Mouse (Mus musculus) midbrain, embryonic 15.5 days (tissue): ENCODE data around the gene Ing4. TPM values are rescaled to one million over a fixed set of nuclear protein-coding genes. Genes with fewer than 3 reads are reported as not detected.

Experiments used
- ATAC-seq: fragments of 200-750 bp; cut with Nextera tagmentation; replicated peaks from 2 replicates; pipeline ENCODE4 v1.8.0; 2017; ENCODE audit warnings: moderate TSS enrichment
- H3K27ac ChIP-seq: fragments of 300-500 bp; sonication (generic); 2 replicates; pipeline ENCODE4 v1.5.1; 2015; ENCODE audit warnings: mild to moderate bottlenecking, inconsistent platforms
- H3K27me3 ChIP-seq: fragments of 300-500 bp; sonication (generic); replicated peaks from 2 replicates; pipeline ENCODE4 v1.6.1; 2015; ENCODE audit warnings: inconsistent platforms
- H3K36me3 ChIP-seq: fragments of 300-500 bp; sonication (generic); replicated peaks from 2 replicates; pipeline ENCODE4 v1.6.1; 2015; ENCODE audit warnings: inconsistent platforms
- H3K4me1 ChIP-seq: fragments of 300-500 bp; sonication (generic); 2 replicates; pipeline ENCODE4 v1.6.1; 2015; ENCODE audit warnings: inconsistent platforms
- H3K4me2 ChIP-seq: fragments of 300-500 bp; sonication (generic); 2 replicates; pipeline ENCODE4 v1.6.1; 2015; ENCODE audit warnings: inconsistent platforms, mild to moderate bottlenecking, moderate library complexity
- H3K4me3 ChIP-seq: fragments of 300-500 bp; sonication (generic); 2 replicates; pipeline ENCODE4 v1.5.1; 2015; ENCODE audit warnings: mild to moderate bottlenecking, inconsistent platforms
- H3K9ac ChIP-seq: fragments of 300-500 bp; sonication (generic); 2 replicates; pipeline ENCODE4 v1.6.1; 2015; ENCODE audit warnings: mild to moderate bottlenecking, inconsistent platforms
- H3K9me3 ChIP-seq: fragments of 300-500 bp; sonication (generic); 2 replicates; pipeline ENCODE4 v1.6.1; 2016; ENCODE audit warnings: inconsistent platforms
- WGBS: fragments of 180-500 bp; shearing (Covaris S2); methylation state at CpG from one replicate; pipeline ENCODE4 v1.1.7; 2015; ENCODE audit warnings: mixed read lengths; 5-methylcytosine and 5-hydroxymethylcytosine counted together
- polyA plus RNA-seq: library from polyadenylated mRNA; unstranded; fragments of >200 nt; fragmentation: Nextera tagmentation; extraction: Ambion mirVana; gene quantifications from 2 replicates; pipeline ENCODE4 v1.2.1, GENCODE M21; 2015

Gene Ing4
- 165 and 178 TPM in 2 replicates for polyA plus RNA-seq

- under 1% methylated on average over 26 of the region's 26 CpGs for WGBS
- Histone ChIP-seq H3K9ac (peak within 1 kb of the TSS; percentile 60), H3K36me3 (peaks cover 29% of the 10 kb centered on the region), H3K27ac (peak within 1 kb of the TSS; percentile 72), H3K4me1 (peaks cover 21% of the 10 kb centered on the region), H3K4me2 (peak within 1 kb of the TSS; percentile 63), H3K9me3 (no peaks in the 10 kb centered on the region), H3K27me3 (no peaks in the 10 kb centered on the region), H3K4me3 (peak within 1 kb of the TSS; percentile 61)
- ATAC-seq, result peak; percentile 98
These were observed at the start of gene Ing4 for GRCm38 (mm10) chr6:125039533-125040153. TSS of gene Ing4 (plus strand) at chr6:125039760.

GRCm38 (mm10) chr6:124992241-124992640 is 47.3 kb upstream of the Ing4 start:
- 77% methylated on average over 4 of the region's 4 CpGs for WGBS
- ATAC-seq, result no peak
- no peak overlapping the region for H3K27ac ChIP-seq
- peaks cover 9% of the 10 kb centered on the region; the same call in 1 of the 2 replicates for H3K27me3 ChIP-seq
- no peak overlapping the region for H3K4me3 ChIP-seq
- peaks cover 17% of the 10 kb centered on the region for H3K4me1 ChIP-seq
- H3K36me3 ChIP-seq, result no peaks in the 10 kb centered on the region
- no peak overlapping the region for H3K9ac ChIP-seq
- H3K9me3 ChIP-seq, result no peaks in the 10 kb centered on the region
- H3K4me2 ChIP-seq, result no peak overlapping the region

- H3K9ac ChIP-seq, result no peak overlapping the region
- 78% methylated on average over 9 of the region's 9 CpGs for WGBS
These were observed 46.2 kb upstream of the Ing4 start for GRCm38 (mm10) chr6:124993365-124993764.

GRCm38 (mm10) chr6:124993876-124994275 is 45.7 kb upstream of the Ing4 start:
- Histone ChIP-seq H3K27ac (0 out of 2 replicates have a peak overlapping the region, but pooled peaks have one; percentile 32), H3K27me3 (peaks cover 15% of the 10 kb centered on the region), H3K9me3 (no peaks in the 10 kb centered on the region), H3K9ac (peak overlapping the region; percentile 34; the same call in 1 of the 2 replicates), H3K4me3 (0 out of 2 replicates have a peak overlapping the region, but pooled peaks have one; percentile 15), H3K4me2 (peak overlapping the region; percentile 32), H3K36me3 (no peaks in the 10 kb centered on the region), H3K4me1 (peaks cover 32% of the 10 kb centered on the region)
- 11% methylated on average over 11 of the region's 11 CpGs for WGBS
- ATAC-seq, result no peak

More at GRCm38 (mm10) chr6:124993365-124993764, 46.2 kb upstream of the Ing4 start:
- H3K4me1 ChIP-seq, result peaks cover 27% of the 10 kb centered on the region
- no peak overlapping the region for H3K27ac ChIP-seq
- peaks cover 10% of the 10 kb centered on the region for H3K27me3 ChIP-seq
- H3K4me2 ChIP-seq, result no peak overlapping the region
- no peak for ATAC-seq
- H3K9me3 ChIP-seq, result no peaks in the 10 kb centered on the region
- H3K36me3 ChIP-seq, result no peaks in the 10 kb centered on the region
- H3K4me3 ChIP-seq, result no peak overlapping the region

- H3K27ac ChIP-seq, result no peak overlapping the region
- H3K4me3 ChIP-seq, result no peak overlapping the region
- no peak overlapping the region for H3K9ac ChIP-seq
- WGBS, result 82% methylated on average over 7 of the region's 7 CpGs
- H3K36me3 ChIP-seq, result peaks cover 1% of the 10 kb centered on the region; the same call in 1 of the 2 replicates
- ATAC-seq, result no peak
- H3K4me2 ChIP-seq, result no peak overlapping the region
- H3K27me3 ChIP-seq, result peaks cover 26% of the 10 kb centered on the region
- no peaks in the 10 kb centered on the region for H3K9me3 ChIP-seq
- H3K4me1 ChIP-seq, result peaks cover 42% of the 10 kb centered on the region
These were observed 44.3 kb upstream of the Ing4 start for GRCm38 (mm10) chr6:124995246-124995645.

- WGBS, result 41% methylated on average over 8 of the region's 8 CpGs
- Histone ChIP-seq H3K9ac (peak overlapping the region; percentile 96), H3K9me3 (no peaks in the 10 kb centered on the region), H3K4me3 (peak overlapping the region; percentile 88), H3K36me3 (peaks cover 5% of the 10 kb centered on the region; the same call in 1 of the 2 replicates), H3K27me3 (peaks cover 26% of the 10 kb centered on the region), H3K4me1 (peaks cover 42% of the 10 kb centered on the region), H3K27ac (peak overlapping the region; percentile 90), H3K4me2 (peak overlapping the region; percentile 89)
- ATAC-seq, result no peak
These were observed 43.6 kb upstream of the Ing4 start for GRCm38 (mm10) chr6:124995831-124996403.

GRCm38 (mm10) chr6:124996551-124997501 is 42.7 kb upstream of the Ing4 start, which contains the start of gene Pianp:
TSS of gene Pianp (plus strand) at chr6:124996694.
- Histone ChIP-seq H3K36me3 (peaks cover 8% of the 10 kb centered on the region; the same call in 1 of the 2 replicates), H3K27me3 (peaks cover 33% of the 10 kb centered on the region), H3K9me3 (no peaks in the 10 kb centered on the region), H3K4me3 (peak within 1 kb of the TSS; percentile 88), H3K4me1 (peaks cover 42% of the 10 kb centered on the region), H3K9ac (peak within 1 kb of the TSS; percentile 96), H3K27ac (peak within 1 kb of the TSS; percentile 90), H3K4me2 (peak within 1 kb of the TSS; percentile 89)
- WGBS, result under 1% methylated on average over 71 of the region's 78 CpGs
- ATAC-seq, result peak; percentile 91

- peaks cover 42% of the 10 kb centered on the region for H3K4me1 ChIP-seq
- peaks cover 8% of the 10 kb centered on the region; the same call in 1 of the 2 replicates for H3K36me3 ChIP-seq
- H3K9me3 ChIP-seq, result no peaks in the 10 kb centered on the region
- H3K27ac ChIP-seq, result 0 out of 2 replicates have a peak overlapping the region, but pooled peaks have one; percentile 90
- peak overlapping the region; percentile 96 for H3K9ac ChIP-seq
- H3K4me2 ChIP-seq, result peak overlapping the region; percentile 89
- ATAC-seq, result no peak
- WGBS, result 9% methylated on average over 8 of the region's 8 CpGs
- peak overlapping the region; percentile 88 for H3K4me3 ChIP-seq
- peaks cover 40% of the 10 kb centered on the region for H3K27me3 ChIP-seq
These were observed 41.5 kb upstream of the Ing4 start for GRCm38 (mm10) chr6:124998066-124998465.

GRCm38 (mm10) chr6:124999091-124999490 is 40.5 kb upstream of the Ing4 start:
- H3K27me3 ChIP-seq, result peaks cover 40% of the 10 kb centered on the region
- H3K9me3 ChIP-seq, result no peaks in the 10 kb centered on the region
- peak overlapping the region; percentile 89; the same call in 1 of the 2 replicates for H3K4me2 ChIP-seq
- H3K4me1 ChIP-seq, result peaks cover 35% of the 10 kb centered on the region
- H3K36me3 ChIP-seq, result peaks cover 8% of the 10 kb centered on the region; the same call in 1 of the 2 replicates
- ATAC-seq, result no peak
- H3K9ac ChIP-seq, result 0 out of 2 replicates have a peak overlapping the region, but pooled peaks have one; percentile 96
- no peak overlapping the region for H3K27ac ChIP-seq
- 0 out of 2 replicates have a peak overlapping the region, but pooled peaks have one; percentile 88 for H3K4me3 ChIP-seq
- 41% methylated on average over 14 of the region's 14 CpGs for WGBS

- H3K9ac ChIP-seq, result no peak overlapping the region
- no peak overlapping the region for H3K27ac ChIP-seq
- peaks cover 38% of the 10 kb centered on the region for H3K27me3 ChIP-seq
- no peaks in the 10 kb centered on the region for H3K9me3 ChIP-seq
- no peak for ATAC-seq
- whole genome bisulfite sequencing, result 43% methylated on average over 10 of the region's 10 CpGs
- H3K4me3 ChIP-seq, result no peak overlapping the region
- H3K36me3 ChIP-seq, result peaks cover 8% of the 10 kb centered on the region; the same call in 1 of the 2 replicates
- H3K4me2 ChIP-seq, result no peak overlapping the region
- H3K4me1 ChIP-seq, result peaks cover 35% of the 10 kb centered on the region
These were observed 40.0 kb upstream of the Ing4 start for GRCm38 (mm10) chr6:124999546-124999945.

GRCm38 (mm10) chr6:125003706-125004105 is 35.9 kb upstream of the Ing4 start:
- H3K27ac ChIP-seq, result no peak overlapping the region
- no peak overlapping the region for H3K4me2 ChIP-seq
- H3K27me3 ChIP-seq, result peaks cover 26% of the 10 kb centered on the region
- 46% methylated on average over 3 of the region's 3 CpGs for WGBS
- H3K36me3 ChIP-seq, result peaks cover 8% of the 10 kb centered on the region; the same call in 1 of the 2 replicates
- no peak for ATAC-seq
- H3K9me3 ChIP-seq, result no peaks in the 10 kb centered on the region
- H3K4me1 ChIP-seq, result peaks cover 20% of the 10 kb centered on the region
- no peak overlapping the region for H3K9ac ChIP-seq
- no peak overlapping the region for H3K4me3 ChIP-seq
